Mouse (Mus musculus) heart, postnatal 0 days (tissue): ENCODE results near the gene Pde4dip.

Experiments
- CTCF ChIP-seq: IDR thresholded peaks from 2 replicates; pipeline ENCODE4 v1.5.1; 2016; ENCODE audit warnings: antibody characterized with exemption, control low read depth, low read depth
- EP300 ChIP-seq: IDR thresholded peaks from 2 replicates; pipeline ENCODE4 v1.6.1; 2016; ENCODE audit warnings: antibody characterized with exemption, low read depth

- TF ChIP-seq EP300 (no peak), CTCF (no peak)
Measured at GRCm38 (mm10) chr3:97854575-97855384, 33.7 kb downstream of the Pde4dip start.
